Mouse (Mus musculus) ES-Bruce4 (cell line): ENCODE results near the gene Rbm44. TPM values are rescaled to one million over a fixed set of nuclear protein-coding genes. Genes with fewer than 3 reads are reported as not detected.

ENCODE experiments used
- H3K27ac ChIP-seq: 2 replicates; pipeline ENCODE4 v1.5.1; 2012; ENCODE audit warnings: low read length, inconsistent platforms; ENCODE audit not compliant: insufficient read depth
- H3K27me3 ChIP-seq: 2 replicates; pipeline ENCODE4 v1.6.1; 2012; ENCODE audit warnings: mild to moderate bottlenecking, low read length, inconsistent platforms; ENCODE audit not compliant: control insufficient read depth, poor library complexity, insufficient read depth, severe bottlenecking
- H3K36me3 ChIP-seq: 2 replicates; pipeline ENCODE4 v1.6.1; 2012; ENCODE audit warnings: inconsistent platforms, mild to moderate bottlenecking, low read length, moderate library complexity; ENCODE audit not compliant: control insufficient read depth, poor library complexity, insufficient read depth, severe bottlenecking
- H3K4me1 ChIP-seq: one replicate; pipeline ENCODE4 v1.8.1; 2011; ENCODE audit warnings: low read length; ENCODE audit not compliant: control insufficient read depth, insufficient read depth
- H3K4me3 ChIP-seq: 2 replicates; pipeline ENCODE4 v1.5.1; 2011; ENCODE audit warnings: low read depth, mild to moderate bottlenecking, low read length
- H3K9ac ChIP-seq: 2 replicates; pipeline ENCODE4 v1.6.1; 2012; ENCODE audit warnings: low read depth, mild to moderate bottlenecking, inconsistent platforms; ENCODE audit not compliant: poor library complexity, severe bottlenecking
- H3K9me3 ChIP-seq: replicated peaks from 2 replicates; pipeline ENCODE4 v1.6.1; 2012; ENCODE audit warnings: mild to moderate bottlenecking, low read length, inconsistent platforms; ENCODE audit not compliant: control insufficient read depth, poor library complexity, insufficient read depth, severe bottlenecking
- CTCF ChIP-seq: IDR thresholded peaks from one replicate; pipeline ENCODE4 v1.8.1; 2011; ENCODE audit warnings: low read depth, low read length
- EP300 ChIP-seq: IDR thresholded peaks from 2 replicates; pipeline ENCODE4 v1.6.1; 2011; ENCODE audit warnings: low read depth, low read length; ENCODE audit not compliant: insufficient read depth
- POLR2A ChIP-seq: IDR thresholded peaks from one replicate; pipeline ENCODE4 v1.8.1; 2011; ENCODE audit warnings: low read length; ENCODE audit not compliant: insufficient read depth
- polyA plus RNA-seq: library from polyadenylated mRNA; stranded (reverse); fragments of >200 nt; gene quantifications from 2 replicates; pipeline ENCODE4 v1.2.4, GENCODE M21; 2011; ENCODE audit warnings: low read depth; ENCODE audit not compliant: missing spikeins, insufficient read depth, insufficient read length

Gene Rbm44
- polyA plus RNA-seq, 1 experiment = 11.9 TPM

- H3K27ac ChIP-seq = no peak overlapping the region
These were observed 35.3 kb downstream of the Rbm44 start for GRCm38 (mm10) chr1:91180174-91180565.

GRCm38 (mm10) chr1:91180723-91181122 lies 35.8 kb downstream of the Rbm44 start:
- no peak overlapping the region for H3K9ac ChIP-seq
- H3K4me1 ChIP-seq = no peaks in the 10 kb centered on the region
- no peaks in the 10 kb centered on the region for H3K36me3 ChIP-seq
- no peaks in the 10 kb centered on the region for H3K9me3 ChIP-seq
- no peak overlapping the region for H3K4me3 ChIP-seq
- TF ChIP-seq POLR2A = no peak
- no peak for TF ChIP-seq EP300
- TF ChIP-seq CTCF = no peak
- H3K27me3 ChIP-seq = no peaks in the 10 kb centered on the region
- H3K27ac ChIP-seq = no peak overlapping the region

More at GRCm38 (mm10) chr1:91180174-91180565, 35.3 kb downstream of the Rbm44 start:
- Histone ChIP-seq H3K4me3 (peak overlapping the region; percentile 53), H3K9me3 (no peaks in the 10 kb centered on the region), H3K27me3 (no peaks in the 10 kb centered on the region), H3K4me1 (no peaks in the 10 kb centered on the region), H3K36me3 (no peaks in the 10 kb centered on the region), H3K9ac (peak overlapping the region; percentile 53; the same call in 1 of the 2 replicates)
- TF ChIP-seq CTCF (no peak), POLR2A (no peak), EP300 (no peak)

GRCm38 (mm10) chr1:91181261-91181660 lies 36.4 kb downstream of the Rbm44 start:
- no peaks in the 10 kb centered on the region for H3K27me3 ChIP-seq
- no peak overlapping the region for H3K27ac ChIP-seq
- H3K9me3 ChIP-seq = no peaks in the 10 kb centered on the region
- H3K36me3 ChIP-seq = no peaks in the 10 kb centered on the region
- TF ChIP-seq POLR2A = no peak
- no peak for TF ChIP-seq CTCF
- TF ChIP-seq EP300 = no peak
- no peaks in the 10 kb centered on the region for H3K4me1 ChIP-seq
- H3K9ac ChIP-seq = no peak overlapping the region
- H3K4me3 ChIP-seq = no peak overlapping the region

GRCm38 (mm10) chr1:91181784-91182450 lies 37.0 kb downstream of the Rbm44 start:
- Histone ChIP-seq H3K4me1 (no peaks in the 10 kb centered on the region), H3K4me3 (no peak overlapping the region), H3K9me3 (no peaks in the 10 kb centered on the region), H3K27me3 (no peaks in the 10 kb centered on the region), H3K27ac (no peak overlapping the region), H3K9ac (no peak overlapping the region), H3K36me3 (no peaks in the 10 kb centered on the region)
- no peak for TF ChIP-seq CTCF
- TF ChIP-seq EP300 = no peak
- no peak for TF ChIP-seq POLR2A

GRCm38 (mm10) chr1:91183305-91183704 lies 38.4 kb downstream of the Rbm44 start:
- Histone ChIP-seq H3K9me3 (no peaks in the 10 kb centered on the region), H3K27me3 (no peaks in the 10 kb centered on the region), H3K4me1 (no peaks in the 10 kb centered on the region), H3K4me3 (no peak overlapping the region), H3K27ac (no peak overlapping the region), H3K9ac (no peak overlapping the region), H3K36me3 (no peaks in the 10 kb centered on the region)
- TF ChIP-seq POLR2A (no peak), EP300 (no peak), CTCF (no peak)

- no peaks in the 10 kb centered on the region for H3K4me1 ChIP-seq
- no peaks in the 10 kb centered on the region for H3K36me3 ChIP-seq
- H3K27ac ChIP-seq = no peak overlapping the region
- no peak overlapping the region for H3K9ac ChIP-seq
- no peaks in the 10 kb centered on the region for H3K27me3 ChIP-seq
- H3K9me3 ChIP-seq = no peaks in the 10 kb centered on the region
- H3K4me3 ChIP-seq = no peak overlapping the region
- TF ChIP-seq POLR2A (no peak), CTCF (no peak), EP300 (no peak)
These were observed 41.8 kb downstream of the Rbm44 start for GRCm38 (mm10) chr1:91186677-91187076.
